Mouse (Mus musculus): ENCODE results near the gene Gm20388. TPM values are rescaled to one million over a fixed set of nuclear protein-coding genes. Genes with fewer than 3 reads are reported as not detected.

The Gm20388 gene
- polyA plus RNA-seq, 1 experiment from 2014 or later, result 1.7 TPM

GRCm38 (mm10) chr8:120180445-120180970 is 269.9 kb downstream of the Gm20388 start:
- peaks cover 79% of the 10 kb centered on the region for H3K4me1 ChIP-seq (replicated peaks)
- peak overlapping the region; percentile 30; the same call in 1 of the 2 replicates for H3K27ac ChIP-seq
- DNase-seq (ENCODE audit: low spot score), result peak; percentile 45
- no peaks in the 10 kb centered on the region for H3K9me3 ChIP-seq
- H3K27me3 ChIP-seq (ENCODE audit: insufficient read depth, poor library complexity, severe bottlenecking), result peaks cover 57% of the 10 kb centered on the region
- no peak overlapping the region for H3K4me3 ChIP-seq
- H3K36me3 ChIP-seq, result no peaks in the 10 kb centered on the region
- 47% methylated on average over 7 of the region's 7 CpGs for WGBS

- H3K9me3 ChIP-seq, result no peaks in the 10 kb centered on the region
- DNase-seq (ENCODE audit: low spot score), result no peak
- H3K4me1 ChIP-seq (replicated peaks), result peaks cover 79% of the 10 kb centered on the region
- H3K4me3 ChIP-seq, result no peak overlapping the region
- no peaks in the 10 kb centered on the region for H3K36me3 ChIP-seq
- H3K27ac ChIP-seq, result 0 out of 2 replicates have a peak overlapping the region, but pooled peaks have one; percentile 30
- peaks cover 55% of the 10 kb centered on the region for H3K27me3 ChIP-seq (ENCODE audit: insufficient read depth, poor library complexity, severe bottlenecking)
- 85% methylated on average over 5 of the region's 5 CpGs for WGBS
Observed at GRCm38 (mm10) chr8:120181274-120181673, 270.6 kb downstream of the Gm20388 start.

GRCm38 (mm10) chr8:120181861-120182414 is 271.3 kb downstream of the Gm20388 start:
- DNase-seq (ENCODE audit: low spot score), result no peak
- Histone ChIP-seq H3K9me3 (no peaks in the 10 kb centered on the region), H3K4me1 (replicated peaks) (peaks cover 79% of the 10 kb centered on the region), H3K27me3 (ENCODE audit: insufficient read depth, poor library complexity, severe bottlenecking) (peaks cover 49% of the 10 kb centered on the region), H3K4me3 (no peak overlapping the region), H3K27ac (no peak overlapping the region), H3K36me3 (no peaks in the 10 kb centered on the region)
- WGBS, result 78% methylated on average over 4 of the region's 4 CpGs

DNA sequence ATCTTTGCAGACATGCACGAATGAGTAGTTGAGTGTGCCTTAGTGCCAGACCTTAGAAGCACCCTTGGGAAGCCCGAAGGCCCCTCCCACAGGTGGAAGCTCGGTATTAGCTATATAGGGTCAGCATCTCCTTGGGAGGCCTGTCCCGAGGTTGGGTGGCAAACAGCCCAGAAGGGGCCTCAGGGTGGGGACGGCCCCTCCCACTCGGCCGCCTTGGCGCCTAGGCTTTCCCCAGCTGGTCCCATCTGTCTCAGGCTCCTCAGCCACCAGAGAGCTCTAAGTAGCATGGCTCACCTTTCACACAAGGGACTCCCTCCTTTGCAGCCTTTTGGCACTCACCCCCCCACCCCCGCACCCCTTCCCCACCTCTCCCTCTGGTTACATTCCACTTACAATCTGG is 273.7 kb downstream of the Gm20388 start:
- peak overlapping the region; percentile 87 for H3K27ac ChIP-seq
- H3K27me3 ChIP-seq (ENCODE audit: insufficient read depth, poor library complexity, severe bottlenecking), result peaks cover 37% of the 10 kb centered on the region
- no peak for DNase-seq (ENCODE audit: low spot score)
- no peak overlapping the region for H3K4me3 ChIP-seq
- 39% methylated on average over 9 of the region's 9 CpGs for whole genome bisulfite sequencing
- H3K36me3 ChIP-seq, result no peaks in the 10 kb centered on the region
- H3K9me3 ChIP-seq, result no peaks in the 10 kb centered on the region
- peaks cover 62% of the 10 kb centered on the region for H3K4me1 ChIP-seq (replicated peaks)

- Histone ChIP-seq H3K27ac (peak overlapping the region; percentile 87), H3K4me1 (replicated peaks) (peaks cover 59% of the 10 kb centered on the region), H3K27me3 (ENCODE audit: insufficient read depth, poor library complexity, severe bottlenecking) (peaks cover 41% of the 10 kb centered on the region), H3K36me3 (no peaks in the 10 kb centered on the region), H3K9me3 (no peaks in the 10 kb centered on the region), H3K4me3 (peak overlapping the region; percentile 27)
- DNase-seq (ENCODE audit: low spot score), result peak; percentile 48
- WGBS, result 38% methylated on average over 17 of the region's 17 CpGs
Observed at GRCm38 (mm10) chr8:120184850-120185792, 274.5 kb downstream of the Gm20388 start.

DNA sequence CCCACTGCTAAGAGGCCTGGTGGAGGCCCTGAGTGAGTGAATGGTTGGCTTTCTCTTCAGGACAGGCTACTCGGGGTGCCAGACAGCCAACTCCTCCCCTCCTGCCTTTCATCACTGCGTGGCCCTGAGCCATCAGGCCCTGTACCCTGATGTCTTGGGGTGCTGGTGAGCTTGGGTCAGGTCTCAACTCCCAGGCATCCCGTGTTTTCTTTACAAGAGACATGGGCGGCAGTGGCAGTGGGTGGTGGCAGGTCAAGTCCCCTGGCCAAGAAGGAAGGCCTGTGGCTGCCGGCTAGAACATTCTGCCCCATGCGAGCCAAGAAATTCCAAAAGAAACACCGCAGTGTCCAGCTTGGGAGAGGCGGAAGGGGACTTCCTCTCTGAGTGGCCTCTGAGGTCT is 275.8 kb downstream of the Gm20388 start:
- Histone ChIP-seq H3K4me3 (no peak overlapping the region), H3K27me3 (ENCODE audit: insufficient read depth, poor library complexity, severe bottlenecking) (peaks cover 35% of the 10 kb centered on the region), H3K36me3 (no peaks in the 10 kb centered on the region), H3K9me3 (no peaks in the 10 kb centered on the region), H3K27ac (peak overlapping the region; percentile 87), H3K4me1 (replicated peaks) (peaks cover 61% of the 10 kb centered on the region)
- DNase-seq (ENCODE audit: low spot score), result no peak
- WGBS, result 58% methylated on average over 8 of the region's 8 CpGs

GRCm38 (mm10) chr8:120188510-120188909 is 277.9 kb downstream of the Gm20388 start:
- no peak overlapping the region for H3K4me3 ChIP-seq
- H3K36me3 ChIP-seq, result no peaks in the 10 kb centered on the region
- H3K9me3 ChIP-seq, result no peaks in the 10 kb centered on the region
- H3K27ac ChIP-seq, result 0 out of 2 replicates have a peak overlapping the region, but pooled peaks have one; percentile 36
- no peak for DNase-seq (ENCODE audit: low spot score)
- peaks cover 60% of the 10 kb centered on the region for H3K4me1 ChIP-seq (replicated peaks)
- H3K27me3 ChIP-seq (ENCODE audit: insufficient read depth, poor library complexity, severe bottlenecking), result peaks cover 27% of the 10 kb centered on the region
- 87% methylated on average over 6 of the region's 6 CpGs for WGBS

DNA sequence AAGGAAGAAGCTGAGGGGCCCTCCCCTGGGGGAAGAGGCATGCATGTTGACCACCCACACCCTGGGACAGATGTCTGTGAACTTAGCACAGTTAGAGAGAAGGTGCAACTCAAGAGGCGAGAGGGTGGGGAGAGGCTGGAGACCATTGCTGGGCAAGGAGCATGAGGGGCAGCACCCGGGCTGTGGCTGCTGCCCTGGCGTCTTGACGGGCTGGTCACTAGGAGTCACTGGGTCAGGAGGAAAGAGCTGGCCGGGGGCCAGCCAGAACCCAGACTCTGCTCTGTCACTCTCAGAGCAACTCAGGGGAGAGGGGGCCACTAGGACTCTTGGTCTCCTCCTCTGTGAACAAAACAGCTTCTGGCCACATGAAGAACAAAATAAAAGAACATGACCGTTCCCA is 278.8 kb downstream of the Gm20388 start:
- Histone ChIP-seq H3K4me3 (no peak overlapping the region), H3K27ac (peak overlapping the region; percentile 41; the same call in 1 of the 2 replicates), H3K36me3 (no peaks in the 10 kb centered on the region), H3K27me3 (ENCODE audit: insufficient read depth, poor library complexity, severe bottlenecking) (peaks cover 21% of the 10 kb centered on the region), H3K4me1 (replicated peaks) (peaks cover 53% of the 10 kb centered on the region), H3K9me3 (no peaks in the 10 kb centered on the region)
- DNase-seq (ENCODE audit: low spot score), result no peak
- 83% methylated on average over 6 of the region's 6 CpGs for WGBS

GRCm38 (mm10) chr8:120190107-120190809 is 279.6 kb downstream of the Gm20388 start:
- H3K27ac ChIP-seq, result peak overlapping the region; percentile 79; the same call in 1 of the 2 replicates
- H3K9me3 ChIP-seq, result no peaks in the 10 kb centered on the region
- peaks cover 14% of the 10 kb centered on the region; the same call in 1 of the 2 replicates for H3K27me3 ChIP-seq (ENCODE audit: insufficient read depth, poor library complexity, severe bottlenecking)
- H3K4me1 ChIP-seq (replicated peaks), result peaks cover 45% of the 10 kb centered on the region
- no peaks in the 10 kb centered on the region for H3K36me3 ChIP-seq
- DNase-seq (ENCODE audit: low spot score), result no peak
- 84% methylated on average over 17 of the region's 17 CpGs for WGBS
- no peak overlapping the region for H3K4me3 ChIP-seq

DNA sequence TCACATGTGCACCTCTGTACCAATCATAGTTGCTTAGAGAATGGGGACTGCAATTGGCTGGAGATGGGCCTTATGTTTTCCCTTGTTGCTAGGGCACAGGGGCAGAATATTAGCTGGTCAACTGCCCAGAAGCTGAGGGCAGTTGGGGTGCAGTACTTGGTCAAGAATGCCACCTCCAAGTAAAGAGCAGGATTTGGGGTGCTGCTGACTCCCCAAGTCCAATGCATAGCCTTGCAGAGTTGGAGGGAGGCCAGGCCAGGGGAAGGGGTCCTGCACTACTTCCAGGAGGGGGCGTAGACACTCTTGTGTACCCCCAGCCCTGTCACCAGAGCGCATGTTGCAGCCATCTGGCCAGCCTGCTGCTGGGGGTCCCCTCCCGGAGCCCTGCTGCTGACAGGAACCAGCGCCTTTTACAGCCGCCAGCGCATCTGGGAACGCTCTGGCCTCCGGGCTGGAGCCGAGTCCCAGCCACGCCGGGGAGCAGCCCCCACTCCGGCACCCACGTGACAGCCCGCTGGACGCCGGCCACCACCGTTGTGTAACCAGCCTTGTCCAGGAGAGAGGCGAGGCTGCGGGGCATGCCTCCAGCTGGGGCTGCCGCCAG is 280.3 kb downstream of the Gm20388 start:
- H3K4me3 ChIP-seq, result peak overlapping the region; percentile 32

DNA sequence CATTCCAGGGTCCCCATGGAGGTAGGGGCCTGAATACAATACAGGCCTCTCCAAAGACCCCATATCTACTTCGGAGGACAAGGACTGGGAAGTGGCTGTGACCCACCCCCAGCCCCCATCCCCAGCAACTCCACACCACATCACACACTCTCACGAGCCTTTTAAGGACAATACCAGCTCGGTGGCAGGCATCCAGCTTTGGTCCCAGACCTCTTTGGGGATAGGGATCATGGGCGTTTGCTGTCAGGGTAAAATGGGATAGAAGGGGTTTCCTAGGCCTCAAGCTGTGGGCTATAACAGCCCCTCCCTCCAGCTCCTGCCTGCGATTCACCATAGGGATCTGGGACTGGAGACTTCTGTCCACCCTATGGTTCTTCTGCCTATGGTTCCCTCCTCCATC is 281.0 kb downstream of the Gm20388 start:
- DNase-seq (ENCODE audit: low spot score), result no peak
- Histone ChIP-seq H3K9me3 (no peaks in the 10 kb centered on the region), H3K27me3 (ENCODE audit: insufficient read depth, poor library complexity, severe bottlenecking) (peaks cover 7% of the 10 kb centered on the region; the same call in 1 of the 2 replicates), H3K27ac (peak overlapping the region; percentile 79), H3K36me3 (no peaks in the 10 kb centered on the region), H3K4me1 (replicated peaks) (peaks cover 31% of the 10 kb centered on the region), H3K4me3 (no peak overlapping the region)
- WGBS, result 85% methylated on average over 5 of the region's 5 CpGs

More for the DNA sequence above, 280.3 kb downstream of the Gm20388 start:
- no peaks in the 10 kb centered on the region for H3K9me3 ChIP-seq
- no peaks in the 10 kb centered on the region for H3K36me3 ChIP-seq
- peaks cover 38% of the 10 kb centered on the region for H3K4me1 ChIP-seq (replicated peaks)
- H3K27ac ChIP-seq, result peak overlapping the region; percentile 79
- peak; percentile 53 for DNase-seq (ENCODE audit: low spot score)
- peaks cover 9% of the 10 kb centered on the region; the same call in 1 of the 2 replicates for H3K27me3 ChIP-seq (ENCODE audit: insufficient read depth, poor library complexity, severe bottlenecking)
- WGBS, result 51% methylated on average over 20 of the region's 20 CpGs

GRCm38 (mm10) chr8:120192118-120192517 is 281.5 kb downstream of the Gm20388 start:
- WGBS, result 94% methylated on average over 5 of the region's 5 CpGs
- H3K27ac ChIP-seq, result 0 out of 2 replicates have a peak overlapping the region, but pooled peaks have one; percentile 17

More at GRCm38 (mm10) chr8:120192118-120192517, 281.5 kb downstream of the Gm20388 start:
- H3K4me1 ChIP-seq (replicated peaks), result peaks cover 26% of the 10 kb centered on the region
- no peak overlapping the region for H3K4me3 ChIP-seq
- no peak for DNase-seq (ENCODE audit: low spot score)
- H3K36me3 ChIP-seq, result no peaks in the 10 kb centered on the region
- H3K9me3 ChIP-seq, result no peaks in the 10 kb centered on the region
- H3K27me3 ChIP-seq (ENCODE audit: insufficient read depth, poor library complexity, severe bottlenecking), result peaks cover 7% of the 10 kb centered on the region; the same call in 1 of the 2 replicates

Data from hindbrain, embryonic 10.5 days (tissue).